ENCODE assay signal across 8 mouse cellular contexts in the genomic region with DNA sequence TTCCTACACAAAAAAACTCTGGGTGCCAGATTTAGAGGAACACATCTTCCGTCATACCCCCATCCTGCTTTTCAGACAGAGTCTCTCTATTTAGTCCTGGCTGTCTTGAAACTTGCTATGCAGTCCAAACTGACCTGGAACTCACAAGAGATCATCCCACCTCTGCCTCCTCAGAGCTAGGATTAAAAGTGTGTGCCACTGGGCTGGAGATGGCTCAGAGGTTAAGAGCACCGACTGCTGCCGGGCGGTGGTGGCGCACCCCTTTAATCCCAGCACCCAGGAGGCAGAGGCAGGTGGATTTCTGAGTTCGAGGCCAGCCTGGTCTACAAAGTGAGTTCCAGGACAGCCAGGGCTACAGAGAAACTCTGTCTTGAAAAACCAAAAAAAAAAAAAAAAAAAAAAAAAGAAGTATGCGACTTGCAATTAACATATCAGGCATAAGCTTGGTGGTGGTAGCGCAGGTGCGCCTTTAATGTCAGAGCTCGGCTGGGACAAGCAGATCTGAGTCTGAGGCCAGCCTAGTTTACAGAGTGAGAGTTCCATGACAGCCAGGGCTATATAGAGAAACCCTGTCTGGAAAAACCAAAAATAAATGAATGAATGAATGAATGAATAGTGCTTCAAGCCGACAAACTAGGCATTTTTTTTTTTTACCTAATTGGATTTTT. TPM values are rescaled to one million over a fixed set of nuclear protein-coding genes. Genes with fewer than 3 reads are reported as not detected.
DNase-seq lines count a peak whose midpoint lies in the region; ATAC-seq and TF ChIP-seq lines count a peak whose summit lies in the region.

No protein-coding gene starts in this region.

- H3K9me3 ChIP-seq in embryonic facial prominence, embryonic 12.5 days = no peaks in the 10 kb centered on the region
- no peaks in the 10 kb centered on the region for H3K9me3 ChIP-seq in limb, embryonic 13.5 days

- no peak overlapping the region for H3K27ac ChIP-seq in cerebellum, adult 2 months (ENCODE audit: insufficient read depth, low read length)
- H3K27ac ChIP-seq in embryonic facial prominence, embryonic 12.5 days = no peak overlapping the region
- H3K27ac ChIP-seq in limb, embryonic 13.5 days = no peak overlapping the region

- no peak for ATAC-seq in cerebellum, adult (ENCODE audit: insufficient number of reproducible peaks, low FRiP score, low TSS enrichment)
- no peak for ATAC-seq in embryonic facial prominence, embryonic 12.5 days (ENCODE audit: insufficient number of reproducible peaks, insufficient read depth, low FRiP score, low TSS enrichment)
- ATAC-seq in limb, embryonic 13.5 days (ENCODE audit: low FRiP score, low read depth) = no peak

- WGBS in cerebellum, adult 2 months = 7% methylated on average over 11 of the region's 11 CpGs
- 32% methylated on average over 11 of the region's 11 CpGs for WGBS in embryonic facial prominence, embryonic 12.5 days
- 34% methylated on average over 11 of the region's 11 CpGs for WGBS in limb, embryonic 13.5 days

- no peaks in the 10 kb centered on the region for H3K27me3 ChIP-seq in cerebellum, adult 2 months (ENCODE audit: control insufficient read depth, insufficient read depth, low read length)
- H3K27me3 ChIP-seq in embryonic facial prominence, embryonic 12.5 days = no peaks in the 10 kb centered on the region
- no peaks in the 10 kb centered on the region for H3K27me3 ChIP-seq in limb, embryonic 13.5 days

- peak overlapping the region; percentile 69 for H3K4me2 ChIP-seq in embryonic facial prominence, embryonic 12.5 days (replicated peaks)
- peak overlapping the region; percentile 80 for H3K4me2 ChIP-seq in limb, embryonic 13.5 days (replicated peaks)

- H3K9ac ChIP-seq in embryonic facial prominence, embryonic 12.5 days = peak overlapping the region; percentile 90
- peak overlapping the region; percentile 91 for H3K9ac ChIP-seq in limb, embryonic 13.5 days

- no peaks in the 10 kb centered on the region for H3K4me1 ChIP-seq in cerebellum, adult 2 months (ENCODE audit: control insufficient read depth, insufficient read depth, low read length)
- peaks cover 13% of the 10 kb centered on the region; the same call in 1 of the 2 replicates for H3K4me1 ChIP-seq in embryonic facial prominence, embryonic 12.5 days
- peaks cover 25% of the 10 kb centered on the region for H3K4me1 ChIP-seq in limb, embryonic 13.5 days

- DNase-seq in cerebellum, adult 2 months = peak in 1 of 2 experiments; percentile 23
- peak; percentile 61 for DNase-seq in 416B (ENCODE audit: low read depth)
- DNase-seq in spleen, postnatal 10 days (ENCODE audit: low spot score in 2 of 2) = peak; percentile 19 to 48
- DNase-seq in right cerebral cortex, adult 2 months (ENCODE audit: low spot score in 2 of 2) = no peak
- no peak for DNase-seq in urinary bladder, postnatal 4 days (ENCODE audit: low spot score in 2 of 2)

- peak overlapping the region; percentile 76 for H3K4me3 ChIP-seq in cerebellum, adult 2 months (replicated peaks; ENCODE audit: insufficient read depth, low read depth, low read length)
- H3K4me3 ChIP-seq in embryonic facial prominence, embryonic 12.5 days = peak overlapping the region; percentile 94
- peak overlapping the region; percentile 97 for H3K4me3 ChIP-seq in limb, embryonic 13.5 days

- TF ChIP-seq POLR2A in cerebellum, adult 2 months (IDR thresholded peaks at IDR 0.05; ENCODE audit: borderline replicate concordance, insufficient read depth, low read length) = no peak

- TF ChIP-seq CTCF in cerebellum, adult 2 months (IDR thresholded peaks at IDR 0.05; ENCODE audit: borderline replicate concordance, insufficient read depth, low read depth, low read length) = no peak

- H3K36me3 ChIP-seq in embryonic facial prominence, embryonic 12.5 days = peaks cover 8% of the 10 kb centered on the region
- peaks cover 6% of the 10 kb centered on the region for H3K36me3 ChIP-seq in limb, embryonic 13.5 days

RNA-seq across cellular contexts. Expression of a gene that starts 1.4 kb away (rescaled TPM):
- polyA plus RNA-seq in cerebellum, adult 2 months (2012; rRNA removed) = 30.8 and 31.5 TPM in 2 replicates
- 47.1 and 49.9 TPM in 2 replicates for polyA plus RNA-seq in embryonic facial prominence, embryonic 12.5 days (2016; fragmentation: Nextera tagmentation; extraction: Ambion mirVana)
- 34.3 and 37.8 TPM in 2 replicates for polyA plus RNA-seq in limb, embryonic 13.5 days (2015; fragmentation: Nextera tagmentation; extraction: Ambion mirVana)

RNA-seq across cellular contexts. Expression of a gene that starts 34.8 kb away (rescaled TPM):
- polyA plus RNA-seq in cerebellum, adult 2 months (2012; rRNA removed) = 29.8 and 30.0 TPM in 2 replicates
- 30.8 and 33.3 TPM in 2 replicates for polyA plus RNA-seq in embryonic facial prominence, embryonic 12.5 days (2016; fragmentation: Nextera tagmentation; extraction: Ambion mirVana)
- polyA plus RNA-seq in limb, embryonic 13.5 days (2015; fragmentation: Nextera tagmentation; extraction: Ambion mirVana) = 31.5 and 34.2 TPM in 2 replicates

Comparison
In these comparisons a context has a peak if more than half of its experiments do, and no peak if none do; other contexts are left out.
1. DNase-seq: peak in 416B (single experiment) and spleen, postnatal 10 days (2 of 2); none in right cerebral cortex, adult 2 months (0 of 2) and urinary bladder, postnatal 4 days (0 of 2).
2. Peak in every context shown above with its lines, with median percentiles within 50 percentile points of each other: H3K4me3 ChIP-seq.